Mouse (Mus musculus): ENCODE measurements around the gene Dbndd2.

Dbndd2 gene

DNA sequence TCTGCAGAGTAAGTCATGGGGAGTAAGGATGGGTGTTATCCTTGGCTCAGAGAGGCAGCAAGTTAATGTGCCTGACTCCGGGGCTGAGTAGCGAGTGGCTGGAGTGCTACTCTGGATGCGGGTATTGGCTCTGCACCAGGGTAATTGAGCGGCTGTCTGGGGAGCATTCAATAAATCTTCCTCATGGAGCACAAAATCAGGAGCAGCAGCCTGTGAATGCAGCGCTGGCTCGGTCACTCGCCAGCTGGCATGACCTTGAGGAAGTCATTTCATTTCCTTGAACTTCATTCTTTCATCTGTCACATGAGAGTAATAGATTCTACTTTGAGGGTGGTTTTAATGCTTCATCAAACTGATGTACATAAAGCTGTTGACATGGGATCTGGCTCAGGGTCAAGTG, 14.6 kb downstream of the Dbndd2 start:
- DNase-seq (ENCODE audit: low spot score), result no peak

DNA sequence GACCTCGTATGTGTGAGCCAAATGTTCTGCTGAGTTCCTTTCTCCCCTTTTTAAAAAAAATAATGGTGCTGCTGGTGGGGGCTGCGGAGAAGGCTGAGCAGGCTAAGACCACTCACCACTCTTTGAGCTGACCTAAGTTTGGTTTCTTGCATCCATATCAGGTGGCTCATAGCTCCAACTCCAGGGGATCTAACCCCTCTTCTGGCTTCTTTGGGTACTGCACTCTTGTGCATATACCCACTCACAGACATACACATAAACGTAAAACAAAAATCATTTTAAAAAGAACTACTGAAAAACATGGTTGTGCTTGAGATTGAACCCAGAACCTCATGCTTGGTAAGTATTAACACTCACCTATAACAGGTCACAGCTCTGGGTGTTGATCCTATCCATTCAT, 19.0 kb downstream of the Dbndd2 start:
- no peak for DNase-seq (ENCODE audit: low spot score)

DNA sequence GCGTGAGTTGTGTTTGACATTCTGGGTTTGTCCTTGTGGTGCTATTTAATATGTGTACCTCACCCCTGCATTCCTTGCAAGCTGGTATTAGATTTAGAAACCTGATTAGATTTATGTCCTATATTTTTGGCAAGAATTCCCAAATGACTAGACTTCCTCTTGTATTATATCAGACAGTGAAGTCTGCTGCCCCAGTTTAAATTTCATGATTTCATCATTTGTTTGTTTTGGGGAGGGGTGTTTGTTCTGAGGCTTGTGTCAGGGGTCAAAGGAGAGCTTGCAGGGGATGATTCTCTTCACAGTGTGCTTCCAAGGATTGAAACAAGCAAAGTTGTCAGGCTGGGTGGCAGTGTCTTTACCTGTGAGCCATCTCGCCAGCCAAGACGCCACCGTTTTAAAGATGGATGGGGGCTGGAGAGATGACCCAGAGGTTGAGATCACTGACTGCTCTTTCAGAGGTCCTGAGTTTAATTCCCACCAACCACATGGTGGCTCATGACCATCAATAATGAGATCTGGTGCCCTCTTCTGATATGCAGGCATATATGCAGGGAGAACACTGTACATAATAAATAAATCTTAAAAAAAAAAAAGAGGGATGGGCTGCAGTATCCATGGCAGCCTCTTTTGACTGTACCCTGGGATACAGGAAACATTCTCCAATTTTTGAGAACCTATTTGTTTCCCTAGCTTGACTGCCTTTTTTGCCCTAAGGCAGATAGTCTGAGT, 19.9 kb downstream of the Dbndd2 start:
- no peak for DNase-seq (ENCODE audit: low spot score)

DNA sequence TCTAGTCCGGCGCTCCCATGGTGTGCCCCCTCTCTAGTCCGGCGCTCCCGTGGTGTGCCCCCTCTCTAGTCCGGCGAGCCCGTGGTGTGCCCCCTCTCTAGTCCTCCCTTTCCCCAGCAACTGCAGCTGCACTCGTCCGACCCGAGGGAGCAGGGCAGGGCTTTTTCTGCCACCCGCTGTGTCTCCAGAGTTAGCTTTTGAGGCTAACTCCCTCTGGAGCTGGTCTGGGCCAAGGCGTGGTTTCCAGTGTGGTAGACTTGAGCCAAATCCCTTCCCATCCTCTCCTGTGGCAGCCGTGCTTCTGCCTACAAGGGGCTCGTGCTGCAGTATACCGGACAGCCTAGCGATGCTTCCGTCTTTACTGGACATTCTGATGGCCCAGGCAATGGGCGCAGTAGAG, 21.9 kb downstream of the Dbndd2 start:
- no peak for DNase-seq (ENCODE audit: low spot score)

DNA sequence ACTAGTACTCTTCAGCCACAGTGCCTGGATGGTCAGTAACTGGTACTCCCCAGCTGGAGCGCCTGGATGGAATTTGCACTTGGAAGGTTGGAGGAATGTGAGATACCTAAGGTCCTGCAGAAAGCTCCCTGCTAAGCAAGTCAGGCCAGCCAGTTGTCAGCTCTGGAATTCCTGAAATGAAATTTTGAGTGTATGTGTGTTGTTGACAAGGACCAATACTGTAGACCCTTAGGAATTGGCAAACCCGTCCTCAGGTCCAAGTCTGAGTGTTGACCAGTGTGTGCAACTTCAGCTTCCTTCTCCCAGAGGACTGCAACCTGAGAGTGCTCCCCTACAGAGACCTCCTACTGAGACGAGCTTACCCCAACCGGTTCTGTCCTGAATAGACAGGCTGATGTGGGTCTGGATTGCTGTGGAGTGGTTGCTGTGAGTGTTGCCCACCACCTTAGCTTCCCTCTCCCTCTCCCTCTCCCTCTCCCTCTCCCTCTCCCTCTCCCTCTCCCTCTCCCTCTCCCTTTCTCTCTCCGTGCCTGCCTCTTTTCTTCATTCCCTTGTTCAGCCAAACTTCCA, 24.8 kb downstream of the Dbndd2 start:
- no peak for DNase-seq (ENCODE audit: low spot score)

DNA sequence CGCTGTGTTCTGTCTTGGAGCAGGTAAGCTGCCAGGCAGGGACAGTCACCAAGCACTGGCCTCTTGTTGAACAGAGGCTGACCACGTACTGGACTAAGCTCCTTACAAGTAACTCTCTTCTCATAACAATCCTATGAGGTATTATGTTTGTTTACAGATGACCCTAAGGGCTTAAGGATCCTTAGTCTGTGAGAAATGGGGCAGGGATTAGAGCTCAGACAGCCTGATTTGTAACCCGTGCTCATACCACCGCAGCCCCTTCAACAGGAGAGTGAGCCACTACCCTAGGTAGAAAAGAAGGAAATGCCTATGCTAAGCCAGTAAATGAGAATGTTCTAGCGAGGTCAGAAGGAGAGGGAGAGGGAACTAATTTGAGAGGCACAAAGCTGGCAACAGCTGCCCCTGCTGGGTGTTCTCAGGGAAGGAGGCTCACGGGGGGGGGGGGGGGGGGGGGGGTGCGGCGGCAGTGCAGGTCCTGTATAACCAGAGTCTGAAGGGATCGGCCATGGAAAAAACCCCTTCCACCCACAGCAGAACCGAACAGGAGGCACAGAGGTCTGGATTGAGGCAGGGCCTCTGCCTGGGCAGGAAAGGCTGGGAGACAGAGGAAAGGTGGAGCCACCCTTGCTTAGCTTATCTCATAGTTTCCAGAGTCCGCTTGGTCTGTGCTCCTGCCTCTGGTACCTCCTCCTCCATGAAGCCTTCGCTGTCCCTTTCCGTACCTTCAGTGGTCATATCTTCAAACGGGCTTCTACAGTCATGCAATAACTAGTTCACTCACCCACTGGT, 26.4 kb downstream of the Dbndd2 start:
- no peak for DNase-seq (ENCODE audit: low spot score)

GRCm38 (mm10) chr2:164513389-164513788, 27.5 kb downstream of the Dbndd2 start:
- no peak for DNase-seq (ENCODE audit: low spot score)

- DNase-seq (ENCODE audit: low spot score), result no peak
These were observed 29.0 kb downstream of the Dbndd2 start for GRCm38 (mm10) chr2:164514916-164515315.

- DNase-seq (ENCODE audit: low spot score), result peak; percentile 48
These were observed 30.0 kb downstream of the Dbndd2 start for GRCm38 (mm10) chr2:164515897-164516296.

GRCm38 (mm10) chr2:164516592-164516991, 30.7 kb downstream of the Dbndd2 start:
- DNase-seq (ENCODE audit: low spot score), result no peak

DNA sequence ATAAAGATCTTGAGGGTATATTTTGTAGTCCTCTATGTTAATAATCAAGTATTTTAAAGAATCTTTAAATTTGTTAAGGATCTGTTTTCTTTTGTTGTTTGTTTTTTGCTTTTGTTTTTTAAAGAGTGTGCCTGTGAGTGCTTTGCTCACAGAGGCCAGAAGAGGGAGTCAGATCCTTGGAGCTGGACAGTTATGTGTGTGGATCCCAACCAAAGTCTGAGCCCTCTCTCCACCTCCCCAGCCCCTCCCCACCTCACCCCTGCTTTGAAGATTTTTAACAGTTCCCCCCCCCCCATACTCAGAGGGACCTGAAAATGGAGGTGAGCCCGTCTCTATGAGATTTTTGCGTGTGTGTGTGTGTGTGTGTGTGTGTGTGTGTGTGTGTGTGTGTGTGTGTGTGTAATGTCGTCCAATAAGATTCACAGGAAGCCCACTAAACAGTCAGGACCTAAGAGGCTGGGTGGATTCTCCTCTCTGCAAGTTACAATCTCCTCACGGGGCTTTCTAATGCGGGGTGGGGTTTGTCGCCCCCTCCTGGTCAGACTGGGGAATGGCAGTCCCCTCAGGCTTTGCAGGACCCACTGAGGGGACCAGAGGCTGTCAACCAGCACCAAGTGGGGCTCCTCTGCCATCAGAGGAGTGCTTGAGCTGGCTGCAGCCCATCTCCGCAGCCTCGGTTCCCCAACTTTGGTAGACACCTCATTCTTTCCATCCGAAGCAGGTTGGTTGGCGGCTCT, 31.7 kb downstream of the Dbndd2 start:
- DNase-seq (ENCODE audit: low spot score), result peak; percentile 74

- DNase-seq (ENCODE audit: low spot score), result no peak
These were observed 32.6 kb downstream of the Dbndd2 start for GRCm38 (mm10) chr2:164518266-164519170.

DNA sequence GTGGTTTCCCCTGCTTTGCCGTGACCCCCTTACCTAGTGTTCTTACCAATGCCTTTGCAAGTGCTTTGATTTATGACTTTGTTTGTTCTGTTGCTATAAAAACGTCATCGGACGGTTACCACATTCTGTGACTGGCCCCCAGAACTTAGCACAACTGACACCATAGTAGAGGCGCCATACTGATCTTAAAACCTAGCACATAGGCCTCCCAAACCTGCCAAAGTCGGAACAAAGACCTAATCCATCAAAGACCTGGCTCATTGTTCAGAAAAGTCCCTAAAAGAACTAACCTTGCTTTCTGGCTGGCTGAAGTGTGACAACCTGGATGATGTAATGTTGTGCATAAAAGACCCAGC, 33.2 kb downstream of the Dbndd2 start:
- DNase-seq (ENCODE audit: low spot score), result no peak

- peak; percentile 58 for DNase-seq (ENCODE audit: low spot score)
These were observed 34.9 kb downstream of the Dbndd2 start for GRCm38 (mm10) chr2:164520782-164521181.

DNA sequence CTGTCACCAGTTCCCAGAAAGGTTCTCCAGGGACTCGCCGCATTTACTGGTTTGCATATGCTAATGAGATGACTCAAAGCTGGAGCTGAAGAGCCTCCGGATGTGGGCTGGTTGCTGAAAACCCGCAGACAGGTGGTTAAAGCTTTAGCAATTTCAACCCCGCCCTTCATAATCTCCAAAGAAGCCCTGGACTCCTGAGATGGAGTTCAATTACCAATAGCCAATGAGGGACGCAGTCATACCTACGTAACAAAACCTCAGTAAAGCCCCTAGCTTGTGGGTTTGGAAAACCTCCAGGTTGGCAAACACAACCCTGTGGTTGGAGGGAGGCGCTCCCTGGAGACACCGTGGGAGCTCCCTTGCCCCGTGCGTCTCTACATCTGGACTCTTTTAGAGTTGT, 35.9 kb downstream of the Dbndd2 start:
- DNase-seq (ENCODE audit: low spot score), result no peak

- DNase-seq (ENCODE audit: low spot score), result no peak
These were observed 36.4 kb downstream of the Dbndd2 start for GRCm38 (mm10) chr2:164522280-164522679.

DNA sequence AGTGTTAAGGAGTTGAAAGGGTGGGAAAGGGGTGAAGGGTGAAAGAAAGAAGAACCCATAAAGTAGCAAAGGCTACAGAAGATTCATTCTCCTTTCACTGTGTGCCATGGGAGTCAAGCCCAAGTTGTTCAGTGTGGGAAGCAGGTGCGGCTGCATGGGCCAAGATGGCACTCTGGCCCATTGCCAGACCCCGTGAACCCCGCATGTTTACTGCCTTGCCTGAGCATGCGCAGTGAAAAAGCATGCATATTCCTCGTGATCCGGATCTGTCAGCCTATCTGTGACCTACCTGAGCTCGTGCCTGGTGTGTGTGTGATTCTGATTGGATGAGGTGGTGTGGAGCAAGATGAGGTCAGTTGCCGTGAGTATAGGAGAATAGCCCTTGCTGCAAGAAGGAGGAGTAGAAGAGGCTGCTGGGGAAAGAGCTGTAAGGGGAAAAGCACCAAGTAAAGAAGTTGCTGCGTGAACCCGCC, 37.4 kb downstream of the Dbndd2 start:
- DNase-seq (ENCODE audit: low spot score), result no peak

- no peak for DNase-seq (ENCODE audit: low spot score)
These were observed 42.7 kb downstream of the Dbndd2 start for GRCm38 (mm10) chr2:164528557-164528956.

GRCm38 (mm10) chr2:164531169-164531568, 45.3 kb downstream of the Dbndd2 start:
- DNase-seq (ENCODE audit: low spot score), result peak; percentile 76

GRCm38 (mm10) chr2:164534315-164534714, 48.4 kb downstream of the Dbndd2 start:
- no peak for DNase-seq (ENCODE audit: low spot score)

GRCm38 (mm10) chr2:164537003-164537402, 51.1 kb downstream of the Dbndd2 start:
- DNase-seq (ENCODE audit: low spot score), result no peak

Data from layer of hippocampus, adult 11-12 months (tissue).